27 mouse cellular contexts compared by ENCODE assay signal in genomic region chr1:36780793-36781192, GRCm38 (mm10). TPM values are rescaled to one million over a fixed set of nuclear protein-coding genes. Genes with fewer than 3 reads are reported as not detected.
DNase-seq lines count a peak whose midpoint lies in the region; TF ChIP-seq lines count a peak whose summit lies in the region.
"Had no signal": no experiment of that assay in that cellular context is flagged by ENCODE, and none has a peak within 500 bp of the region (broad histone marks: within the 10 kb centered on the region; RNA-seq: fewer than 3 reads in every experiment).

No protein-coding gene starts in this region.

- no peaks in the 10 kb centered on the region for H3K79me2 ChIP-seq in liver, adult 2 months (ENCODE audit: control insufficient read depth, insufficient read depth, low read length)

- H3K27ac ChIP-seq in gastrocnemius, adult 2 months, result no peak overlapping the region
- H3K27ac ChIP-seq in kidney, adult 2 months (ENCODE audit: insufficient read depth, low read depth, low read length), result no peak overlapping the region
- peak overlapping the region; percentile 66 for H3K27ac ChIP-seq in liver, adult 2 months (replicated peaks; ENCODE audit: insufficient read depth, low read depth, low read length)
- H3K27ac ChIP-seq: embryonic facial prominence, embryonic 10.5 days; embryonic facial prominence, embryonic 13.5 days; forebrain, embryonic 12.5 days; forebrain, embryonic 15.5 days; hindbrain, embryonic 12.5 days; hindbrain, embryonic 15.5 days had no signal

- peak; percentile 26 for DNase-seq in gastrocnemius, adult 2 months
- no peak for DNase-seq in gastrocnemius, postnatal 4 days (ENCODE audit: low spot score in 2 of 2)
- DNase-seq in kidney, adult 2 months, result peak; percentile 64
- no peak for DNase-seq in kidney, postnatal 4 days
- peak; percentile 94 for DNase-seq in liver, adult 2 months (ENCODE audit: extremely low read depth, low read depth, low spot score)
- DNase-seq in liver, result no peak
- no peak for DNase-seq in right cerebral cortex, postnatal 10 days (ENCODE audit: low spot score in 2 of 2)
- DNase-seq: adrenal gland, adult 8-10 months; adrenal gland, postnatal 25 days; B cell, adult 2 months; cerebellum, adult 11-12 months; cerebellum, adult 8-10 months; cerebellum, postnatal 10 days; cerebellum, postnatal 36 days; embryo, embryonic 11 days; gastrocnemius, postnatal 10 days; gastrocnemius, postnatal 36 days; heart, adult 11 months had no signal

- 61% methylated on average over 13 of the region's 13 CpGs for WGBS in kidney, adult 2 months
- 37% methylated on average over 13 of the region's 13 CpGs for WGBS in liver, adult 2 months

- H3K9ac ChIP-seq in liver, adult 2 months (ENCODE audit: low read depth, low read length), result peak overlapping the region; percentile 41
- H3K9ac ChIP-seq: embryonic facial prominence, embryonic 13.5 days; forebrain, embryonic 12.5 days; forebrain, embryonic 15.5 days; hindbrain, embryonic 12.5 days; hindbrain, embryonic 15.5 days had no signal

- no peak overlapping the region for H3K4me3 ChIP-seq in gastrocnemius, adult 2 months
- no peak overlapping the region for H3K4me3 ChIP-seq in kidney, adult 2 months (ENCODE audit: insufficient read depth, low read depth, low read length)
- H3K4me3 ChIP-seq in liver, adult 2 months (ENCODE audit: insufficient read depth, low read depth, low read length), result peak overlapping the region; percentile 52
- H3K4me3 ChIP-seq: embryonic facial prominence, embryonic 10.5 days; embryonic facial prominence, embryonic 13.5 days; erythroblast, embryonic 14.5 days; forebrain, embryonic 12.5 days; forebrain, embryonic 15.5 days; hindbrain, embryonic 12.5 days; hindbrain, embryonic 15.5 days had no signal

- intact Hi-C loops in gastrocnemius, adult 2 months (cut with DNase I), result loop anchor here (5.0 kb wide), 1 partner anchor 352 kb away; no protein-coding TSS in a partner anchor

- H3K36me3 ChIP-seq in kidney, adult 2 months (ENCODE audit: control insufficient read depth, insufficient read depth, low read length), result no peaks in the 10 kb centered on the region
- no peaks in the 10 kb centered on the region for H3K36me3 ChIP-seq in liver, adult 2 months (ENCODE audit: control insufficient read depth, insufficient read depth, low read length)
- H3K36me3 ChIP-seq: embryonic facial prominence, embryonic 10.5 days; embryonic facial prominence, embryonic 13.5 days; forebrain, embryonic 12.5 days; forebrain, embryonic 15.5 days; G1E; hindbrain, embryonic 12.5 days; hindbrain, embryonic 15.5 days had no signal

- no peak for TF ChIP-seq POLR2A in kidney, adult 2 months (IDR thresholded peaks at IDR 0.05; ENCODE audit: low read depth, low read length)
- no peak for TF ChIP-seq POLR2A in liver, adult 2 months (IDR thresholded peaks at IDR 0.05; ENCODE audit: extremely low read depth, insufficient read depth, low read length)

- TF ChIP-seq CTCF in gastrocnemius, adult 2 months (IDR thresholded peaks at IDR 0.05), result no peak
- no peak for TF ChIP-seq CTCF in kidney, adult 2 months (conservative IDR thresholded peaks at IDR 0.05; ENCODE audit: insufficient read depth, insufficient read length, low read depth, low read length)
- no peak for TF ChIP-seq CTCF in liver, adult 2 months (IDR thresholded peaks at IDR 0.05; ENCODE audit: low read depth, low read length)

- 0 out of 2 replicates have a peak, but pooled peaks cover 3% of the 10 kb centered on the region for H3K4me1 ChIP-seq in kidney, adult 2 months (ENCODE audit: control insufficient read depth, insufficient read depth, low read length)
- H3K4me1 ChIP-seq in liver, adult 2 months (ENCODE audit: control insufficient read depth, insufficient read depth, low read length), result peaks cover 9% of the 10 kb centered on the region; the same call in 1 of the 2 replicates

- H3K27me3 ChIP-seq in kidney, adult 2 months (replicated peaks; ENCODE audit: control insufficient read depth, insufficient read depth, low read length), result no peaks in the 10 kb centered on the region
- H3K27me3 ChIP-seq in liver, adult 2 months (ENCODE audit: control insufficient read depth, insufficient read depth, low read length), result no peaks in the 10 kb centered on the region
- H3K27me3 ChIP-seq: CH12.LX; forebrain, embryonic 12.5 days; forebrain, embryonic 15.5 days; hindbrain, embryonic 12.5 days; hindbrain, embryonic 15.5 days had no signal

RNA-seq across cellular contexts. Expression of gene Zap70, which starts 19.2 kb away (rescaled TPM):
- total RNA-seq in gastrocnemius, adult 2 months (2021), result under 1 TPM in 1 of 2 experiments, not detected in 1; 0.84 TPM
- under 1 TPM; 0.21 to 0.49 TPM for total RNA-seq in gastrocnemius, postnatal 4 days (2021)
- 0.60 and 3.2 TPM in 2 replicates for polyA plus RNA-seq in kidney, adult 2 months (2012; rRNA removed)
- 14.8 and 15.2 TPM in 2 replicates for total RNA-seq in liver, adult 2 months (2014; rRNA removed)
- polyA plus RNA-seq in liver, adult 2 months (2012; rRNA removed), result 18.1 and 24.4 TPM in 2 replicates
- total RNA-seq: G1E had no signal
- polyA plus RNA-seq: erythroblast, embryonic 14.5 days had no signal

Comparison
In these comparisons a context has a peak if more than half of its experiments do, and no peak if none do; other contexts are left out.
1. DNase-seq: peak in gastrocnemius, adult 2 months (single experiment), kidney, adult 2 months (single experiment) and liver, adult 2 months (single experiment); none in gastrocnemius, postnatal 4 days (0 of 2), kidney, postnatal 4 days (0 of 2), liver (single experiment) and right cerebral cortex, postnatal 10 days (0 of 2).